Mouse (Mus musculus): ENCODE results near the gene Dedd2. TPM values are rescaled to one million over a fixed set of nuclear protein-coding genes. Genes with fewer than 3 reads are reported as not detected.

The Dedd2 gene
- polyA plus RNA-seq, 1 experiment from 2014 or later, result 5.7 TPM

- H3K9me3 ChIP-seq (ENCODE audit: control insufficient read depth, low read length), result 0 out of 2 replicates have a peak, but pooled peaks cover 3% of the 10 kb centered on the region
- no peak overlapping the region for H3K9ac ChIP-seq (ENCODE audit: low read length)
- peaks cover 6 to 7% of the 10 kb centered on the region in 2 experiments; a peak in 3 of 4 replicates for H3K4me1 ChIP-seq (ENCODE audit: control insufficient read depth in 2 of 2, insufficient read depth in 2 of 2, low read length in 2 of 2)
- H3K4me2 ChIP-seq (ENCODE audit: low read length), result no peak overlapping the region
- H3K4me3 ChIP-seq (ENCODE audit: control insufficient read depth in 1 of 2, insufficient read depth in 1 of 2, low read depth in 1 of 2, low read length in 2 of 2), result no peak overlapping the region
- no peaks in the 10 kb centered on the region for H3K27me3 ChIP-seq (ENCODE audit: control insufficient read depth, insufficient read depth, low read length)
- 91% methylated on average over 20 of the region's 20 CpGs for WGBS
- peaks cover 26% of the 10 kb centered on the region for H3K36me3 ChIP-seq (ENCODE audit: control insufficient read depth, insufficient read depth, low read length)
- ATAC-seq (ENCODE audit: insufficient number of reproducible peaks, insufficient read depth, low FRiP score, low read depth), result no peak
- H3K27ac ChIP-seq (replicated peaks in 1 of 2; ENCODE audit: control insufficient read depth in 1 of 2, insufficient read depth in 1 of 2, low read depth in 2 of 2, low read length in 2 of 2), result no peak overlapping the region
Observed at GRCm38 (mm10) chr7:25203624-25204023, 16.8 kb downstream of the Dedd2 start.

- H3K4me2 ChIP-seq (ENCODE audit: low read length), result no peak overlapping the region
- H3K4me3 ChIP-seq (ENCODE audit: control insufficient read depth in 1 of 2, insufficient read depth in 1 of 2, low read depth in 1 of 2, low read length in 2 of 2), result no peak overlapping the region
- no peak overlapping the region for H3K27ac ChIP-seq (replicated peaks in 1 of 2; ENCODE audit: control insufficient read depth in 1 of 2, insufficient read depth in 1 of 2, low read depth in 2 of 2, low read length in 2 of 2)
- H3K36me3 ChIP-seq (ENCODE audit: control insufficient read depth, insufficient read depth, low read length), result peaks cover 5% of the 10 kb centered on the region; the same call in 1 of the 2 replicates
- H3K9ac ChIP-seq (ENCODE audit: low read length), result no peak overlapping the region
- 40% methylated on average over 10 of the region's 10 CpGs for WGBS
- no peak for ATAC-seq (ENCODE audit: insufficient number of reproducible peaks, insufficient read depth, low FRiP score, low read depth)
- H3K4me1 ChIP-seq (ENCODE audit: control insufficient read depth in 2 of 2, insufficient read depth in 2 of 2, low read length in 2 of 2), result peaks cover 3 to 8% of the 10 kb centered on the region in 2 experiments; a peak in 3 of 4 replicates
- H3K27me3 ChIP-seq (ENCODE audit: control insufficient read depth, insufficient read depth, low read length), result no peaks in the 10 kb centered on the region
- H3K9me3 ChIP-seq (ENCODE audit: control insufficient read depth, low read length), result 0 out of 2 replicates have a peak, but pooled peaks cover 3% of the 10 kb centered on the region
Observed at GRCm38 (mm10) chr7:25197384-25198018, 22.9 kb downstream of the Dedd2 start.

- Histone ChIP-seq H3K4me2 (ENCODE audit: low read length) (no peak overlapping the region), H3K27ac (replicated peaks in 1 of 2; ENCODE audit: control insufficient read depth in 1 of 2, insufficient read depth in 1 of 2, low read depth in 2 of 2, low read length in 2 of 2) (no peak overlapping the region), H3K27me3 (ENCODE audit: control insufficient read depth, insufficient read depth, low read length) (no peaks in the 10 kb centered on the region), H3K9ac (ENCODE audit: low read length) (no peak overlapping the region), H3K9me3 (ENCODE audit: control insufficient read depth, low read length) (0 out of 2 replicates have a peak, but pooled peaks cover 3% of the 10 kb centered on the region), H3K4me3 (ENCODE audit: control insufficient read depth in 1 of 2, insufficient read depth in 1 of 2, low read depth in 1 of 2, low read length in 2 of 2) (no peak overlapping the region), H3K36me3 (ENCODE audit: control insufficient read depth, insufficient read depth, low read length) (no peaks in the 10 kb centered on the region), H3K4me1 (ENCODE audit: control insufficient read depth in 2 of 2, insufficient read depth in 2 of 2, low read length in 2 of 2) (peaks cover 3 to 8% of the 10 kb centered on the region in 2 experiments; a peak in 3 of 4 replicates)
- 77% methylated on average over 9 of the region's 9 CpGs for WGBS
- no peak for ATAC-seq (ENCODE audit: insufficient number of reproducible peaks, insufficient read depth, low FRiP score, low read depth)
Observed at GRCm38 (mm10) chr7:25196107-25196506, 24.3 kb downstream of the Dedd2 start.

GRCm38 (mm10) chr7:25195148-25195547 is 25.3 kb downstream of the Dedd2 start:
- ATAC-seq (ENCODE audit: insufficient number of reproducible peaks, insufficient read depth, low FRiP score, low read depth), result no peak
- H3K4me2 ChIP-seq (ENCODE audit: low read length), result no peak overlapping the region

GRCm38 (mm10) chr7:25192110-25192509 is 28.3 kb downstream of the Dedd2 start:
- H3K4me3 ChIP-seq (ENCODE audit: control insufficient read depth in 1 of 2, insufficient read depth in 1 of 2, low read depth in 1 of 2, low read length in 2 of 2), result no peak overlapping the region
- no peak overlapping the region for H3K9ac ChIP-seq (ENCODE audit: low read length)
- no peaks in the 10 kb centered on the region for H3K36me3 ChIP-seq (ENCODE audit: control insufficient read depth, insufficient read depth, low read length)
- H3K9me3 ChIP-seq (ENCODE audit: control insufficient read depth, low read length), result no peaks in the 10 kb centered on the region
- no peak overlapping the region for H3K27ac ChIP-seq (replicated peaks in 1 of 2; ENCODE audit: control insufficient read depth in 1 of 2, insufficient read depth in 1 of 2, low read depth in 2 of 2, low read length in 2 of 2)
- H3K4me2 ChIP-seq (ENCODE audit: low read length), result no peak overlapping the region
- WGBS, result 72% methylated on average over 8 of the region's 8 CpGs
- no peak for ATAC-seq (ENCODE audit: insufficient number of reproducible peaks, insufficient read depth, low FRiP score, low read depth)
- H3K27me3 ChIP-seq (ENCODE audit: control insufficient read depth, insufficient read depth, low read length), result no peaks in the 10 kb centered on the region
- H3K4me1 ChIP-seq (ENCODE audit: control insufficient read depth in 2 of 2, insufficient read depth in 2 of 2, low read length in 2 of 2), result no peaks in the 10 kb centered on the region

More at GRCm38 (mm10) chr7:25195148-25195547, 25.3 kb downstream of the Dedd2 start:
- Histone ChIP-seq H3K27ac (replicated peaks in 1 of 2; ENCODE audit: control insufficient read depth in 1 of 2, insufficient read depth in 1 of 2, low read depth in 2 of 2, low read length in 2 of 2) (no peak overlapping the region), H3K4me1 (ENCODE audit: control insufficient read depth in 2 of 2, insufficient read depth in 2 of 2, low read length in 2 of 2) (peaks cover 3 to 8% of the 10 kb centered on the region in 2 experiments; a peak in 3 of 4 replicates), H3K36me3 (ENCODE audit: control insufficient read depth, insufficient read depth, low read length) (no peaks in the 10 kb centered on the region), H3K9ac (ENCODE audit: low read length) (no peak overlapping the region), H3K27me3 (ENCODE audit: control insufficient read depth, insufficient read depth, low read length) (no peaks in the 10 kb centered on the region), H3K9me3 (ENCODE audit: control insufficient read depth, low read length) (0 out of 2 replicates have a peak, but pooled peaks cover 3% of the 10 kb centered on the region), H3K4me3 (ENCODE audit: control insufficient read depth in 1 of 2, insufficient read depth in 1 of 2, low read depth in 1 of 2, low read length in 2 of 2) (no peak overlapping the region)
- 72% methylated on average over 3 of the region's 3 CpGs for WGBS

GRCm38 (mm10) chr7:25190806-25191205 is 29.6 kb downstream of the Dedd2 start:
- no peak overlapping the region for H3K4me2 ChIP-seq (ENCODE audit: low read length)
- no peak overlapping the region for H3K4me3 ChIP-seq (ENCODE audit: control insufficient read depth in 1 of 2, insufficient read depth in 1 of 2, low read depth in 1 of 2, low read length in 2 of 2)
- peaks cover 5% of the 10 kb centered on the region; the same call in 1 of the 2 replicates for H3K27me3 ChIP-seq (ENCODE audit: control insufficient read depth, insufficient read depth, low read length)
- H3K27ac ChIP-seq (replicated peaks in 1 of 2; ENCODE audit: control insufficient read depth in 1 of 2, insufficient read depth in 1 of 2, low read depth in 2 of 2, low read length in 2 of 2), result no peak overlapping the region
- H3K4me1 ChIP-seq (ENCODE audit: control insufficient read depth in 2 of 2, insufficient read depth in 2 of 2, low read length in 2 of 2), result no peaks in the 10 kb centered on the region
- no peaks in the 10 kb centered on the region for H3K9me3 ChIP-seq (ENCODE audit: control insufficient read depth, low read length)
- no peak overlapping the region for H3K9ac ChIP-seq (ENCODE audit: low read length)
- WGBS, result 78% methylated on average over 11 of the region's 11 CpGs
- ATAC-seq (ENCODE audit: insufficient number of reproducible peaks, insufficient read depth, low FRiP score, low read depth), result no peak
- no peaks in the 10 kb centered on the region for H3K36me3 ChIP-seq (ENCODE audit: control insufficient read depth, insufficient read depth, low read length)

GRCm38 (mm10) chr7:25187662-25188650 is 32.5 kb downstream of the Dedd2 start:
- Histone ChIP-seq H3K36me3 (ENCODE audit: control insufficient read depth, insufficient read depth, low read length) (no peaks in the 10 kb centered on the region), H3K4me2 (ENCODE audit: low read length) (no peak overlapping the region), H3K4me3 (ENCODE audit: control insufficient read depth in 1 of 2, insufficient read depth in 1 of 2, low read depth in 1 of 2, low read length in 2 of 2) (no peak overlapping the region), H3K27ac (replicated peaks in 1 of 2; ENCODE audit: control insufficient read depth in 1 of 2, insufficient read depth in 1 of 2, low read depth in 2 of 2, low read length in 2 of 2) (no peak overlapping the region), H3K27me3 (ENCODE audit: control insufficient read depth, insufficient read depth, low read length) (peaks cover 25% of the 10 kb centered on the region), H3K9me3 (ENCODE audit: control insufficient read depth, low read length) (no peaks in the 10 kb centered on the region), H3K4me1 (ENCODE audit: control insufficient read depth in 2 of 2, insufficient read depth in 2 of 2, low read length in 2 of 2) (no peaks in the 10 kb centered on the region), H3K9ac (ENCODE audit: low read length) (no peak overlapping the region)
- ATAC-seq (ENCODE audit: insufficient number of reproducible peaks, insufficient read depth, low FRiP score, low read depth), result peak; percentile 59; the same call in 1 of the 2 replicates
- 20% methylated on average over 21 of the region's 21 CpGs for WGBS
